Comparison of ENCODE assay signal across 40 mouse cellular contexts in the genomic region with DNA sequence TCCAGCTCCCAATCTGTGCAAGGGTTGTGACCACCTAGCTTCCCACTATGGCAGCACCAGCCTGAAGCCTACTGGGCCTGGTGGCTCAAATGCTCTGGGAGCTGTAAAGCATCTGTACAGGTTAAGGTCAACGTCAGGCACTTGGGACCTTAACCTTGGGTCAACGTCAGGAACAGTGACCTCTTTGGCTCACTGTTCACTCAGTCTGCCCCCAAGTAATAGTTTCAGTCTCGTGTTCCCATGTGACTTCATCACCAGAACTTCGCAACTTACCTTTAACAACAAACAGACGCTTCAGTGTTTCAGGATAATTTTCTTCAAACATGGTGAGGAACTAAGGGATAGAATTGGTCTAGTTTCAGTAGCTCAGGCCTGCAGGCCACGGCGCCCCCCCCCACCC. TPM values are rescaled to one million over a fixed set of nuclear protein-coding genes. Genes with fewer than 3 reads are reported as not detected.
"Had no signal": no experiment of that assay in that cellular context is flagged by ENCODE, and none has a peak within 500 bp of the region (broad histone marks: within the 10 kb centered on the region; RNA-seq: fewer than 3 reads in every experiment).

No protein-coding gene starts in this region.

- H3K27me3 ChIP-seq: heart, embryonic 12.5 days; heart, embryonic 13.5 days; heart, embryonic 15.5 days; hindbrain, embryonic 12.5 days; hindbrain, embryonic 13.5 days; hindbrain, embryonic 15.5 days; intestine, embryonic 15.5 days; kidney, embryonic 15.5 days had no signal

- H3K36me3 ChIP-seq: heart, embryonic 12.5 days; heart, embryonic 13.5 days; heart, embryonic 15.5 days; intestine, embryonic 15.5 days; kidney, embryonic 15.5 days had no signal

- ATAC-seq: hindbrain, embryonic 16.5 days; hindbrain, postnatal 0 days; inflammation-experienced regulatory T-cells, adult 6 months; intestine, embryonic 15.5 days; intestine, embryonic 16.5 days; intestine, postnatal 0 days had no signal

- H3K4me1 ChIP-seq: heart, embryonic 10.5 days; heart, embryonic 12.5 days; heart, embryonic 13.5 days; heart, embryonic 15.5 days; hindbrain, embryonic 10.5 days; hindbrain, embryonic 12.5 days; hindbrain, embryonic 13.5 days; hindbrain, embryonic 15.5 days; intestine, embryonic 15.5 days; kidney, embryonic 15.5 days had no signal

- H3K9me3 ChIP-seq: heart, embryonic 10.5 days; heart, embryonic 12.5 days; heart, embryonic 13.5 days; heart, embryonic 15.5 days; hindbrain, embryonic 10.5 days; hindbrain, embryonic 12.5 days; hindbrain, embryonic 13.5 days; hindbrain, embryonic 15.5 days; intestine, embryonic 15.5 days; kidney, embryonic 15.5 days had no signal

- DNase-seq: heart, postnatal 10 days; heart, postnatal 14 days; heart, postnatal 36 days; heart, postnatal 4 days; kidney, adult 11 months; kidney, adult 18-20 months; kidney, adult 2 months; kidney, adult 8-10 months; kidney, adult 9 months; kidney, postnatal 10 days; kidney, postnatal 14 days; kidney, postnatal 25 days; kidney, postnatal 36 days; kidney, postnatal 4 days; layer of hippocampus, postnatal 36 days had no signal

- H3K4me3 ChIP-seq: heart, embryonic 10.5 days; heart, embryonic 12.5 days; heart, embryonic 13.5 days; heart, embryonic 15.5 days; hindbrain, embryonic 10.5 days; hindbrain, embryonic 12.5 days; hindbrain, embryonic 13.5 days; hindbrain, embryonic 15.5 days; intestine, embryonic 15.5 days; kidney, embryonic 15.5 days had no signal

- H3K27ac ChIP-seq: heart, embryonic 10.5 days; heart, embryonic 13.5 days; heart, embryonic 15.5 days; hindbrain, embryonic 10.5 days; hindbrain, embryonic 12.5 days; hindbrain, embryonic 13.5 days; hindbrain, embryonic 14.5 days; hindbrain, embryonic 15.5 days; hindbrain, postnatal 0 days; intestine, embryonic 15.5 days; kidney, embryonic 15.5 days; kidney, postnatal 0 days had no signal

- H3K4me2 ChIP-seq: heart, embryonic 11.5 days; heart, embryonic 12.5 days; heart, embryonic 13.5 days; heart, embryonic 15.5 days; hindbrain, embryonic 12.5 days; hindbrain, embryonic 13.5 days; hindbrain, embryonic 14.5 days; hindbrain, embryonic 15.5 days; intestine, embryonic 15.5 days; kidney, embryonic 15.5 days had no signal

- H3K9ac ChIP-seq: heart, embryonic 12.5 days; heart, embryonic 13.5 days; heart, embryonic 15.5 days; hindbrain, embryonic 12.5 days; hindbrain, embryonic 13.5 days; hindbrain, embryonic 14.5 days; hindbrain, embryonic 15.5 days; intestine, embryonic 15.5 days; kidney, embryonic 15.5 days had no signal

RNA-seq across cellular contexts. Expression of a gene that starts 44.0 kb away (rescaled TPM):
- total RNA-seq: heart, postnatal 25 days; heart, postnatal 36 days; heart, postnatal 4 days; hematopoietic stem cell, adult 5-6 weeks had no signal
- polyA plus RNA-seq: heart, embryonic 10.5 days; heart, embryonic 11.5 days; heart, embryonic 12.5 days; heart, embryonic 13.5 days; heart, embryonic 14.5 days; hindbrain, embryonic 10.5 days; hindbrain, embryonic 11.5 days; hindbrain, embryonic 12.5 days; inflammation-experienced regulatory T-cells, adult 6 months; intestine, embryonic 14.5 days; intestine, embryonic 15.5 days; intestine, embryonic 16.5 days; intestine, postnatal 0 days; kidney, embryonic 14.5 days; kidney, embryonic 15.5 days; kidney, postnatal 0 days; large intestine, adult 2 months had no signal
